Mouse (Mus musculus) heart, adult 2 months (tissue): ENCODE data around the gene Pcbp1.

Experiments used
- CTCF ChIP-seq: fragments of 200-600 bp; IDR thresholded peaks from 2 replicates; pipeline ENCODE4 v1.8.1; 2022; ENCODE audit warnings: antibody characterized with exemption, mild to moderate bottlenecking, moderate library complexity
- POLR2A ChIP-seq: fragments of 200-500 bp; IDR thresholded peaks from 2 replicates; pipeline ENCODE4 v1.6.1; 2011; ENCODE audit warnings: mild to moderate bottlenecking, low read depth, low read length, control low read depth; ENCODE audit not compliant: insufficient read depth

- TF ChIP-seq POLR2A (no peak; the same call in 1 of the 2 replicates), CTCF (no peak)
Measured at GRCm38 (mm10) chr6:86475462-86476167, 50.5 kb downstream of the Pcbp1 start.
